8 mouse cellular contexts compared by ENCODE assay signal in the genomic region with DNA sequence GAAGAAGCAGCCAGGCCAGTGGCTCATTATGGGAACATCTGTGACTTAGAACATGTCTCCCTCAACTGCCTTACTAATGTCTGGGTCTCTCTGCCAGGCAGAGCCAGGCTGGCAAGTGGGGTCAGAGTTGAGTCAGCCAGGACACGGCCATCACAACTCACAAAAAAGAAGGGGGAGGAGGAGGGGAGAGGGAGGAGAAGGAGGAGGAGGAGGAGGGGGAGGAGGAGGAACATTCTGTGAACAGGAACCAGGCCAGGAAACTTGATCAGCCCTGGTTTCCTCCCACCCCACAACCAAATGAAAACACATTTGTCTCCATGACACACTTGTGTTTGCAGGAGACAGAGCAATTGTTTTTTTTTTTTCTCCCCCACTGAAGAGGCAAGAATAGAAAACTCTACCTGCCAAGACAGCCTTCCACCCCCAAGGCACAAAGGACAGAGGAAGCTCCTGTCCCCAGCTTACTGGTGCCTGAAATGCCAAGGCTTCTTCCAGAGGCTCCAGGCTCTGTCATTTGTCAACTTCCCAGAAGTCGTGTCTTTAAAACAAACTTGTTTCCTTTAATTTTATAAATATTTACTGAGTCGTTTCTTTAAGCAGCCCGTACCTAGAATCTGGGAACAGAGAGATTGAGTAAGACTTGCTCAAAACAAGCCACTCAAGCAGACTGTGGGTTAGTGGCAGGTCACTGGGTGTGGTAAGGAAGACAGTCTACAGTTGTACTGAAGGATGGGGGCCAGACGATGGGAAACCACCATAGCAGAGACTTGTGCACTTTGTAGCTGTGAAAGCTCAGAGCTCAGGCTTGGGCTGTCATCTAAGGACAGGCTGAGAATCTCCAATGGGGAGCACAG.
A peak's percentile ranks its signal among the peaks of the same experiment; 100 is the strongest.
DNase-seq lines count a peak whose midpoint lies in the region; ATAC-seq lines count a peak whose summit lies in the region.

No protein-coding gene starts in this region.

- peak; percentile 54 to 60 for DNase-seq in adrenal gland, postnatal 36 days
- DNase-seq in gastrocnemius, postnatal 25 days, result peak; percentile 53
- peak; percentile 61 for DNase-seq in kidney, adult 11 months
- peak; percentile 73 for DNase-seq in lung, postnatal 10 days
- DNase-seq in spleen, postnatal 36 days (ENCODE audit: low spot score in 2 of 2), result no peak
- no peak for DNase-seq in right cerebral cortex, adult 2 months (ENCODE audit: low spot score in 2 of 2)
- DNase-seq in right cerebral cortex, postnatal 10 days (ENCODE audit: low spot score in 2 of 2), result no peak

- ATAC-seq in inflammation-experienced regulatory T-cells, adult 6 months, result no peak

Comparison
In these comparisons a context has a peak if more than half of its experiments do, and no peak if none do; other contexts are left out.
1. DNase-seq: peak in adrenal gland, postnatal 36 days (2 of 2), gastrocnemius, postnatal 25 days (single experiment), kidney, adult 11 months (single experiment) and lung, postnatal 10 days (single experiment); none in spleen, postnatal 36 days (0 of 2), right cerebral cortex, adult 2 months (0 of 2) and right cerebral cortex, postnatal 10 days (0 of 2).